ENCODE assay signal across 23 mouse cellular contexts in genomic region chr8:115033194-115033593, GRCm38 (mm10).
DNase-seq lines count a peak whose midpoint lies in the region; ATAC-seq and TF ChIP-seq lines count a peak whose summit lies in the region.
"Had no signal": no experiment of that assay in that cellular context is flagged by ENCODE, and none has a peak within 500 bp of the region (broad histone marks: within the 10 kb centered on the region; RNA-seq: fewer than 3 reads in every experiment).

No protein-coding gene starts in this region.

- no peaks in the 10 kb centered on the region for H3K27me3 ChIP-seq in embryonic facial prominence, embryonic 14.5 days (replicated peaks; ENCODE audit: control insufficient read depth, insufficient read depth, low read length)
- no peaks in the 10 kb centered on the region for H3K27me3 ChIP-seq in embryonic facial prominence, embryonic 10.5 days (replicated peaks; ENCODE audit: low read depth, poor library complexity, severe bottlenecking)
- no peaks in the 10 kb centered on the region for H3K27me3 ChIP-seq in lung, embryonic 16.5 days (ENCODE audit: control insufficient read depth, insufficient read depth, low read depth, low read length)
- H3K27me3 ChIP-seq: liver, embryonic 15.5 days had no signal

- intact Hi-C loops in heart, postnatal 36 days (cut with DNase I): no loop called here

- no peak overlapping the region for H3K27ac ChIP-seq in embryonic facial prominence, embryonic 14.5 days (replicated peaks; ENCODE audit: low read depth, low read length)
- no peak overlapping the region for H3K27ac ChIP-seq in embryonic facial prominence, embryonic 10.5 days (replicated peaks)
- H3K27ac ChIP-seq in lung, embryonic 16.5 days (ENCODE audit: low read length): no peak overlapping the region
- H3K27ac ChIP-seq: forebrain, embryonic 12.5 days; hindbrain, embryonic 10.5 days; kidney, postnatal 0 days; limb, embryonic 15.5 days; liver, embryonic 15.5 days had no signal

- H3K4me1 ChIP-seq in embryonic facial prominence, embryonic 14.5 days (ENCODE audit: control insufficient read depth, insufficient read depth, low read length): no peaks in the 10 kb centered on the region
- 0 out of 2 replicates have a peak, but pooled peaks cover under 1% of the 10 kb centered on the region for H3K4me1 ChIP-seq in embryonic facial prominence, embryonic 10.5 days
- no peaks in the 10 kb centered on the region for H3K4me1 ChIP-seq in lung, embryonic 16.5 days (replicated peaks; ENCODE audit: control insufficient read depth, insufficient read depth, low read length)
- H3K4me1 ChIP-seq: hindbrain, embryonic 10.5 days; limb, embryonic 15.5 days; liver, embryonic 15.5 days had no signal

- 67% methylated on average over 1 of the region's 1 CpGs for WGBS in embryonic facial prominence, embryonic 14.5 days
- 70% methylated on average over 1 of the region's 1 CpGs for WGBS in embryonic facial prominence, embryonic 10.5 days
- 50% methylated on average over 1 of the region's 1 CpGs for WGBS in lung, embryonic 16.5 days

- DNase-seq in embryonic facial prominence, embryonic 14.5 days (ENCODE audit: low spot score): peak; percentile 43
- DNase-seq in embryonic facial prominence, embryonic 10.5 days (ENCODE audit: low spot score): no peak
- DNase-seq in heart, postnatal 4 days: peak; percentile 57
- no peak for DNase-seq in heart, postnatal 36 days
- no peak for DNase-seq in lung, postnatal 25 days (ENCODE audit: low spot score)
- DNase-seq in brain, embryonic 14.5 days (ENCODE audit: low read depth): peak; percentile 40
- DNase-seq in layer of hippocampus, adult 8-10 months (ENCODE audit: low spot score in 2 of 2): no peak
- DNase-seq: adrenal gland, postnatal 14 days; cerebellum, postnatal 10 days; gastrocnemius, postnatal 25 days; kidney, adult 18-20 months; left cerebral cortex, postnatal 4 days; midbrain, embryonic 14.5 days; right cerebral cortex, postnatal 25 days; spleen, adult 18-20 months had no signal

- no peak for TF ChIP-seq CTCF in brain, embryonic 14.5 days (IDR thresholded peaks at IDR 0.05; ENCODE audit: borderline replicate concordance, extremely low read depth, insufficient read depth, insufficient read length)

- no peak for TF ChIP-seq POLR2A in brain, embryonic 14.5 days (IDR thresholded peaks at IDR 0.05; ENCODE audit: borderline replicate concordance, extremely low read depth, insufficient read depth, insufficient read length, poor library complexity, severe bottlenecking)

- H3K9me3 ChIP-seq in embryonic facial prominence, embryonic 14.5 days (ENCODE audit: control insufficient read depth, low read length): no peaks in the 10 kb centered on the region
- no peaks in the 10 kb centered on the region for H3K9me3 ChIP-seq in embryonic facial prominence, embryonic 10.5 days
- H3K9me3 ChIP-seq in lung, embryonic 16.5 days (ENCODE audit: control insufficient read depth, low read length): no peaks in the 10 kb centered on the region
- H3K9me3 ChIP-seq: forebrain, embryonic 12.5 days; hindbrain, embryonic 10.5 days; limb, embryonic 15.5 days; liver, embryonic 15.5 days had no signal

- H3K36me3 ChIP-seq in embryonic facial prominence, embryonic 14.5 days (ENCODE audit: control insufficient read depth, insufficient read depth, low read length): no peaks in the 10 kb centered on the region
- no peaks in the 10 kb centered on the region for H3K36me3 ChIP-seq in embryonic facial prominence, embryonic 10.5 days (replicated peaks)
- no peaks in the 10 kb centered on the region for H3K36me3 ChIP-seq in lung, embryonic 16.5 days (ENCODE audit: control insufficient read depth, insufficient read depth, low read length)
- H3K36me3 ChIP-seq: forebrain, embryonic 12.5 days; hindbrain, embryonic 10.5 days; limb, embryonic 15.5 days; liver, embryonic 15.5 days had no signal

- H3K9ac ChIP-seq in embryonic facial prominence, embryonic 14.5 days (ENCODE audit: low read depth, low read length): no peak overlapping the region
- no peak overlapping the region for H3K9ac ChIP-seq in lung, embryonic 16.5 days (ENCODE audit: low read length)
- H3K9ac ChIP-seq: forebrain, embryonic 12.5 days; limb, embryonic 15.5 days; liver, embryonic 15.5 days had no signal

- H3K4me3 ChIP-seq in embryonic facial prominence, embryonic 14.5 days (ENCODE audit: low read depth, low read length): no peak overlapping the region
- no peak overlapping the region for H3K4me3 ChIP-seq in embryonic facial prominence, embryonic 10.5 days
- H3K4me3 ChIP-seq in lung, embryonic 16.5 days (ENCODE audit: low read length): no peak overlapping the region
- H3K4me3 ChIP-seq: erythroblast, embryonic 14.5 days; forebrain, embryonic 12.5 days; hindbrain, embryonic 10.5 days; limb, embryonic 15.5 days; liver, embryonic 15.5 days had no signal

- no peak overlapping the region for H3K4me2 ChIP-seq in embryonic facial prominence, embryonic 14.5 days (ENCODE audit: low read depth, low read length)
- H3K4me2 ChIP-seq in lung, embryonic 16.5 days (ENCODE audit: low read depth, low read length): no peak overlapping the region
- H3K4me2 ChIP-seq: forebrain, embryonic 12.5 days; limb, embryonic 15.5 days; liver, embryonic 15.5 days had no signal

- no peak for ATAC-seq in embryonic facial prominence, embryonic 14.5 days (ENCODE audit: low read depth)
- peak; percentile 57 for ATAC-seq in lung, embryonic 16.5 days (ENCODE audit: low read depth)
- ATAC-seq: hindbrain, embryonic 16.5 days had no signal

Comparison
In these comparisons a context has a peak if more than half of its experiments do, and no peak if none do; other contexts are left out.
1. DNase-seq: peak in embryonic facial prominence, embryonic 14.5 days (single experiment), heart, postnatal 4 days (single experiment) and brain, embryonic 14.5 days (single experiment); none in embryonic facial prominence, embryonic 10.5 days (single experiment), heart, postnatal 36 days (0 of 2), lung, postnatal 25 days (single experiment) and layer of hippocampus, adult 8-10 months (0 of 2).